Mouse (Mus musculus): ENCODE data around the gene Igsf9.

The Igsf9 gene

GRCm38 (mm10) chr1:172496030-172496429 is 14.4 kb downstream of the Igsf9 start:
- DNase-seq (ENCODE audit: low spot score) = no peak

GRCm38 (mm10) chr1:172497428-172497827 is 15.8 kb downstream of the Igsf9 start:
- DNase-seq (ENCODE audit: low spot score) = no peak

GRCm38 (mm10) chr1:172499765-172500441 is 18.3 kb downstream of the Igsf9 start, which contains the start of gene Tagln2:
Tagln2 (plus strand) TSS chr1:172500047.
- DNase-seq (ENCODE audit: low spot score) = peak; percentile 75

DNA sequence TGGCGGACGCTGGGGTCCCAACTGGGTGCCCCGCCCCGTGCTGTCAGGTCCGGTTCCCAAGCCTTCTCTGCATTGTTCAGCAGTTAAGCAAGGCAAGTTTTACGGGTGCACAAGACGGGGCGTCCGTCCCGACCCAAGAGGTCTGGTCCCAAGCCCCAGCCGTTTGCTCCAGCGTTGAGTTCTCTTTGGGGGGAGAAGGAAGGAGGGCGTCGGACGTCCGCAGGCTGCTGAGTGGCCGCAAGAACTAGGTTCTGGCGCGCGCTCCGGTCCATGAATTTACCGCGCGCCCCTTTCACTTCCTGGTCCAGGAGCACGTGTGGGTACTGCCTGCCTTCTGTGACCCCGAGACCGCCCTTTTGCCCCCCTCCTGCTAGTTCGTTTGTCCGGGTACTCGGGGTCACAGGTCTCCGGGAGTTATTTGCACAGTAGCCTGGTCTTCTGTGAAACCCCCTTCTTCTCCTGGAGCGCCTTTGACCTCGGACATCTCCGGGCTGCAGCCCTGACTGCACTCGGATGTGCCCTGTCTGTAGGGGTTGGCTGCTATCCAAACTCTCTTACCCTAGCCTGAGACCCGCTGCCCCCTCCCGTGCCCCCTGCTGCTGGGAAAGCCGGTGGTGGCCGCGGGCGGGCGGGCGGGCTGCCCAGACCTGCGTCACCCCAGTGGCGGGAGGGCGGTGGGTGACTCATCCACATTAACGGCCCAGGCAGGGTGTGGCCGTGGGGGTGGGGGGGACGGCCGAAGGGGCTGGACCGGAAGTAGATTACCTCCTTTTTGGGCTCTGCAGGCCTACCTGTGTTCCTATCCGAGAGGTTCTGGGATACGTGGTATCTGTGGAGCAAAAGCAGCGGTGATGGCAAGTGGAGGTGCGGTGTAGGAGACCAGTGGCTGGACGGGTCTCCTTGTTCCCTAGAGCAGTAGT is 19.1 kb downstream of the Igsf9 start:
- DNase-seq (ENCODE audit: low spot score) = peak; percentile 28

- DNase-seq (ENCODE audit: low spot score) = no peak
Observed at GRCm38 (mm10) chr1:172501371-172502144, 20.0 kb downstream of the Igsf9 start.

DNA sequence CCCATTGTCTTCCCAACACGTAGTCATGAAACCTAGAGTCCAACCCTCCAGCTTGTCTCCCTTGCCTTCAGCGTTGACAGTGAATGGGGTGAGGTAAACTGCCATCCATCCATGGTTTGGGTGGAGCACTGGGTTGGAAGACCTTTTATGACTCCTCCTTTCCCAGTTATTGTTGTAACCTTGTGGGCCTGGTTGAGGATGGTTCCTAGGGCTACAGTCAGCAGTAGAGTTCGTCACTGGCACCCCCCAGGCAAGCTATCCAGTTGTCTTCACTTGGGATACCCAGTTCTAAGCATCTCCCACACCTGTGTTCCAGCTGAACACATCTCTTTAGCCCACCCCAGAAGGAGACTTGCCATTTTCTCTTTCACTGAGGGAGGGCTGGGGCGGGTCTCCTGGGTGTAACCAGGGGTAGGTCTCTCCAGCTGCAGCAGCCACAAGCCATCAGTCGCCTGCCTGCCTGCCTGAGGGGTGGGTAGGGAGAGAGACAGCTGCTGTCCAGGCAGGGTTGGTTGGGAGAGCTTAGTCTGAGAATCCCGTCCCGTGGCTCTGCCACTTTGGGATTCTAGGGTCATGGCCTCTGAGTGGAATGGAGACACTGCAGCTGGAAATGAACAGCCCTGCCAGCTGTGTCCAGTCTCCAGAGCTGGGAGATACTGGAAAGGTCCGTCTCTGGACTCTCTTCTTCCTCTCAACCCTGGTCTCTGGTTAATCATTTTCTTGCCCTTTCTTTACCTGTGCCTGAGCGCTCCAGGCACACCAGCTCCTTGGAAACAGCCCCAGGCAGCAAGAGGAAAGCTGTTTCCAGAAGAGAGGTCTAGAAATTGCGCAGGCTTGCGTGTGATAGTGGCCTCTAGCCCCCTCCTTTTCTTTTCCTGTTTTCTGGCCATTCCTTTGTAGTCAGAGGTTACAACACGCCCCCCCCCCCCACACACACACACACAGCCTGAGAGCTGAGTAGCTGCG is 20.8 kb downstream of the Igsf9 start:
- no peak for DNase-seq (ENCODE audit: low spot score)

- no peak for DNase-seq (ENCODE audit: low spot score)
Observed at GRCm38 (mm10) chr1:172503111-172503997, 21.8 kb downstream of the Igsf9 start.

- DNase-seq (ENCODE audit: low spot score) = no peak
Observed at GRCm38 (mm10) chr1:172504756-172505155, 23.2 kb downstream of the Igsf9 start.

DNA sequence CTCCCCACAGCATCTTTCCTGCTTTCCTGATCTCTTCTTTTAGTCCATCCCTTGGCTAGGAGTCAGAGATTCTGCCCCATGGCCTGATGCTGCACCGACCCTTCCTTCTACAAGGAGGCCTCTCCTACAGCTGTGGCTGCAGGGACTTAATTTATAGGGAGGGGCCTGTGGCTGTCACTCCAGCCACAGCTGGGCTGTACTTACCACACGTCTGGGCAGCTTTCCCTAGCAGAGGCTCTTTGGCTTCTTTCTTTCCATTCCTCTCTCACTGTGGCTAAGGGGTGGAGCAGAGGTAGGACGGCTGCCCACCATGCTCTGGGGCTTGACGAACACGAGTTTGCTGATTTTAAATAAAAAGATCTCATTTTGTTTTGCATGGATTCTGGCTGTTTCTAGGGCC is 25.4 kb downstream of the Igsf9 start:
- DNase-seq (ENCODE audit: low spot score) = no peak

DNA sequence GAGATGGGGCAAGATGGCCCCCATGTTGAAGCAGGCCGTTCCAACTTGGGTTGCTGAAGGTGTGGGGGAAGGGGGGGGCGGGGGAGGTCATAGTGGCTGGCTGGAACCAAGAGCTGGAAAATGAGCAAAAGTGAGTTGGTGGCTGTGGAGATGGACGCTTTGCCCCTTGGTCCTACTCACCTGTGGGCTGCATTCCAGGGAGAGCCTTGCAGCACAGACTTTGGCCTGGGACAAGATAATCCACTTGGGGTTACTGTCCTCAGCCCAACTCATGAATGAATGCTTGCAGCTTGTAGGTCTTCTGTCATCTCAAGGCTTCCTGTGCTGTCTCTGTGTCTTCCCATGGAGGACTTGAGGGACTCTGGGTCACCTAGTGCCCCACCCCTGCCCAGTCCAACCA is 26.1 kb downstream of the Igsf9 start:
- DNase-seq (ENCODE audit: low spot score) = no peak

GRCm38 (mm10) chr1:172508172-172508571 is 26.6 kb downstream of the Igsf9 start:
- DNase-seq (ENCODE audit: low spot score) = no peak

GRCm38 (mm10) chr1:172509235-172509634 is 27.6 kb downstream of the Igsf9 start:
- DNase-seq (ENCODE audit: low spot score) = no peak

- no peak for DNase-seq (ENCODE audit: low spot score)
Observed at GRCm38 (mm10) chr1:172509983-172510382, 28.4 kb downstream of the Igsf9 start.

DNA sequence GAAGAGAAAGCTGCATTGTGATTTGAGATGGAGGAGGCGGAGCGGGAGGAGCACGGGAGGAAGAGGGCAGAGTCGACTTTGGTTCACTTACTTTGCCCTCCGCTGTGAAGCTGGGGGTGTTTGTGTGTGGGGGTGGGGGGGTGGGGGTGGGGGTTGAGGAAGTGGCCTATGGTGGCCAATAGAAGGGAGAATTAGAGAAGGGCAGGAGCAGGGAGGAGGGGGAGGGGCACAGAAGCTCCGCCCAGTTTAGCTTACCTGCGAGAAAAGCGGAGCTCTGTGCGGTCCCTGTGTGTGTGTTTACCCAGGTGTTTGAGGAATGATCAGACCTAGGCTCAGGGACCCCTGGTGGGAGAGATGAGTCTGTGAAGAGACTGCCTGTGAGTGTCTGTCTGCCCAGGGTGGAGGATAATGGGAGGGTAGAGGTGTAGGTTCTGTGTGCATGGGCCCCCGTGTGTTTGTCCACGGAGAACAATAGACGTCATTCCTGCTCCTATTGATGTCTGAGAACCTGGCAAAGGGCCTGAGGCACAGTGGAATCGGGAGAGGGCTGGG is 28.9 kb downstream of the Igsf9 start:
- no peak for DNase-seq (ENCODE audit: low spot score)

DNA sequence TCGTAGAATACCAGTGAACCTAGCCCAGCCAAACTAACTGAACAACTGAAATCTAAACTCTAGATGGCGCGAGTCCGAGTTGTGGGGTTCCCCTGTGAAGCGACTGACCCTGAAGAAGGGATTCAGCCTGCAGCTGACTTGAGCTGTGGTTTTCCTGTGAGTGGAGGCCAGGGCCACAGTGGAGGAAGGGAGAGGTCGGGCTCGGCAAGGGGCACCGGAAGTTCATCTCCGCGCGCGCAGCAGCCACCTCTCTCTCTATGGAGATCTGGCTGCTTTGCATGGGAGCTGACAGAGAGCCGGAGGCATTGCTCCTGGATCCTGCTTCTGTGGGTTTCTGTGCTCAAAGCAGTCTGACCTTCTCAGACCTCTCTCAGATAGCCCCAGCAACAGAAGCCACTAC is 31.4 kb downstream of the Igsf9 start:
- DNase-seq (ENCODE audit: low spot score) = peak; percentile 70

- peak; percentile 48 for DNase-seq (ENCODE audit: low spot score)
Observed at GRCm38 (mm10) chr1:172513525-172514212, 32.1 kb downstream of the Igsf9 start.

- DNase-seq (ENCODE audit: low spot score) = no peak
Observed at GRCm38 (mm10) chr1:172514213-172514529, 32.6 kb downstream of the Igsf9 start.

GRCm38 (mm10) chr1:172514551-172515268 is 33.1 kb downstream of the Igsf9 start:
- DNase-seq (ENCODE audit: low spot score) = no peak

DNA sequence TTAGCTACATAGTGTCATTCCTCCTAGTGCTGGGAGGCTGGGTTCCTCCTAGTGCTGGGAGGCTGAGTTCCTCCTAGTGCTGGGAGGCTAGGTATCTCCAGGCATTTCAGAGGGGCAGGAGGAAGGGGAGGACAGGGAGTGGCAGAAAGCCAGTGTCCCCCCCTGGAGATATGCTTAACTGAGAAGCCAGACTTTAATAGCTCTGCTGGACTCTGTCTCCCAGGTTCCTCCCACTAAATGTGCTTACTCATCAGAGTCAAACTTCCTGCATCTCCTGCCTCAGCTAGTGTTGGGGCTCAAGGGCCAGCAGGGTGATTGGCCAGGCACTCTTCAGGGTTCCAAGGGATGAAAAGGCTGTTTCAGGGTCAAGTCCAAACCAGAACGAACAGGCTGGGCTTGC is 33.8 kb downstream of the Igsf9 start:
- DNase-seq (ENCODE audit: low spot score) = no peak

All from ovary, adult 18-20 months (tissue).